Comparison of ENCODE assay signal across 12 mouse cellular contexts in the genomic region with DNA sequence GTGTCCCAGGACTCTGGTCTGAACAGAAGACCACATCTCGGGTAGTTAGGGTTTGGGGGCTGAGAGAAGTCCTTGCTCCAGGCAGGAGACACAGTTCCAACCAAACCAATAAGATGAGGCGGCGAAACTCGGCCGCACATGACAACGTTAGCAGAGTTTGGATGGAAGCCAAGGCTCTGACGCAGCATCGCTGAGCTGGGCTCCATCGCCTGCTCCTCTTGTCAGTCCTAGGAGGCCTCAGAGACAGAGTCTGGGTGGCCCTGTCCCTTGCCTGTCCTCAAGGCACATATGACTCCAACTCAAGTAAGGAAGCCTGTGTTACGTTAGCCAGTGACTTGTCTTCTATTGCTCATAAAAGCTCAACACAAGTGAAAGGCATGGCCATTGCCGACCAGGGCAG.
A peak's percentile ranks its signal among the peaks of the same experiment; 100 is the strongest.
DNase-seq lines count a peak whose midpoint lies in the region; TF ChIP-seq lines count a peak whose summit lies in the region.
"Had no signal": no experiment of that assay in that cellular context is flagged by ENCODE, and none has a peak within 500 bp of the region (broad histone marks: within the 10 kb centered on the region; RNA-seq: fewer than 3 reads in every experiment).

No protein-coding gene starts in this region.

- H3K4me1 ChIP-seq in kidney, adult 2 months (ENCODE audit: control insufficient read depth, insufficient read depth, low read length): no peaks in the 10 kb centered on the region; the same call in 1 of the 2 replicates

- no peak overlapping the region for H3K27ac ChIP-seq in kidney, adult 2 months (ENCODE audit: insufficient read depth, low read depth, low read length)
- H3K27ac ChIP-seq: heart, embryonic 13.5 days; liver, embryonic 14.5 days; midbrain, embryonic 15.5 days had no signal

- no peaks in the 10 kb centered on the region for H3K36me3 ChIP-seq in kidney, adult 2 months (ENCODE audit: control insufficient read depth, insufficient read depth, low read length)
- H3K36me3 ChIP-seq: heart, embryonic 13.5 days; midbrain, embryonic 15.5 days had no signal

- TF ChIP-seq POLR2A in kidney, adult 2 months (IDR thresholded peaks at IDR 0.05; ENCODE audit: low read depth, low read length): no peak

- 86% methylated on average over 11 of the region's 11 CpGs for WGBS in kidney, adult 2 months

- no peak for TF ChIP-seq CTCF in kidney, adult 2 months (conservative IDR thresholded peaks at IDR 0.05; ENCODE audit: insufficient read depth, insufficient read length, low read depth, low read length)

- no peak overlapping the region for H3K4me3 ChIP-seq in kidney, adult 2 months (ENCODE audit: insufficient read depth, low read depth, low read length)
- H3K4me3 ChIP-seq: erythroblast, embryonic 14.5 days; heart, embryonic 13.5 days; midbrain, embryonic 15.5 days had no signal

- H3K27me3 ChIP-seq in kidney, adult 2 months (replicated peaks; ENCODE audit: control insufficient read depth, insufficient read depth, low read length): no peaks in the 10 kb centered on the region
- H3K27me3 ChIP-seq: heart, embryonic 13.5 days; midbrain, embryonic 15.5 days had no signal

- peak; percentile 77 to 86 for DNase-seq in adrenal gland, adult (ENCODE audit: inconsistent age in 2 of 2, low spot score in 1 of 2)
- no peak for DNase-seq in adrenal gland, postnatal 4 days (ENCODE audit: low spot score in 2 of 2)
- DNase-seq in kidney, postnatal 14 days: peak; percentile 24
- no peak for DNase-seq in kidney, adult 2 months
- DNase-seq in urinary bladder, postnatal 14 days (ENCODE audit: low spot score): peak; percentile 20
- DNase-seq in urinary bladder, adult 18-20 months (ENCODE audit: low spot score in 2 of 2): no peak
- no peak for DNase-seq in natural killer cell, adult 2 months (ENCODE audit: low spot score in 2 of 2)
- DNase-seq in B cell, adult 2 months: no peak

Comparison
In these comparisons a context has a peak if more than half of its experiments do, and no peak if none do; other contexts are left out.
1. DNase-seq: peak in adrenal gland, adult (2 of 2), kidney, postnatal 14 days (single experiment) and urinary bladder, postnatal 14 days (single experiment); none in adrenal gland, postnatal 4 days (0 of 2), kidney, adult 2 months (single experiment), urinary bladder, adult 18-20 months (0 of 2), natural killer cell, adult 2 months (0 of 2) and B cell, adult 2 months (0 of 2).